16 mouse cellular contexts compared by ENCODE assay signal in the genomic region with DNA sequence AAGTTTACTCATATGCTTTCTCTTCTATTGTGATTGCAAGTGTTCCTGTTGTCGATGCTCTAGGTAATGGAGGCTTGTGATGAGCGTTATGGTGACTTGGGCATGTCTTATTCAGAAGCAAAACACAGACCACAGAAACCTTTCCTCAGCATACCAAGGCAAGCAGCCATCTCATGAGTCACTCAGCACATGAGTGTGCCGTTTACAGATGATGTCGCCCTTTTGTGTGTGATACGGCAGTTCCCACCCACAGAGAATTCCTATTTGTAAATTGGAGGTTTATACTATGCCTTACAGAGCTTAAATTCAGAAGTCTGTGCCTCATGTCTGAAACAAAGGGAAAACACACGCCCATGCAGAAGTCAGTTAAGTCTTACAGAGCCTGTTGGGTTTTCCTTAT. TPM values are rescaled to one million over a fixed set of nuclear protein-coding genes. Genes with fewer than 3 reads are reported as not detected.
DNase-seq lines count a peak whose midpoint lies in the region; ATAC-seq and TF ChIP-seq lines count a peak whose summit lies in the region.
"Had no signal": no experiment of that assay in that cellular context is flagged by ENCODE, and none has a peak within 500 bp of the region (broad histone marks: within the 10 kb centered on the region; RNA-seq: fewer than 3 reads in every experiment).

No protein-coding gene starts in this region.

- no peak overlapping the region for H3K27ac ChIP-seq in embryonic facial prominence, embryonic 14.5 days (replicated peaks; ENCODE audit: low read depth, low read length)
- H3K27ac ChIP-seq in embryonic facial prominence, embryonic 10.5 days (replicated peaks) = no peak overlapping the region
- H3K27ac ChIP-seq in layer of hippocampus, adult 2 months = peak overlapping the region; percentile 56
- H3K27ac ChIP-seq in embryonic fibroblast, embryonic 13.5 days (ENCODE audit: insufficient read depth, low read length) = peak overlapping the region; percentile 23; the same call in 1 of the 2 replicates
- H3K27ac ChIP-seq in neural tube, embryonic 15.5 days (replicated peaks) = no peak overlapping the region
- H3K27ac ChIP-seq: forebrain, embryonic 15.5 days; midbrain, embryonic 15.5 days had no signal

- ATAC-seq in embryonic facial prominence, embryonic 14.5 days (ENCODE audit: low read depth) = no peak
- ATAC-seq in inflammation-experienced regulatory T-cells, adult 6 months = no peak
- ATAC-seq in neural tube, embryonic 15.5 days (ENCODE audit: low FRiP score) = no peak
- ATAC-seq: midbrain, embryonic 15.5 days had no signal

- peaks cover 28% of the 10 kb centered on the region for H3K36me3 ChIP-seq in embryonic facial prominence, embryonic 14.5 days (ENCODE audit: control insufficient read depth, insufficient read depth, low read length)
- H3K36me3 ChIP-seq in embryonic facial prominence, embryonic 10.5 days (replicated peaks) = peaks cover 34% of the 10 kb centered on the region
- no peaks in the 10 kb centered on the region for H3K36me3 ChIP-seq in neural tube, embryonic 15.5 days
- H3K36me3 ChIP-seq: forebrain, embryonic 15.5 days; midbrain, embryonic 15.5 days had no signal

- TF ChIP-seq CTCF in layer of hippocampus, adult 2 months (conservative IDR thresholded peaks at IDR 0.05) = no peak
- no peak for TF ChIP-seq CTCF in embryonic fibroblast, embryonic 13.5 days (IDR thresholded peaks at IDR 0.05; ENCODE audit: borderline replicate concordance, insufficient read depth, low read length)

- H3K4me1 ChIP-seq in embryonic facial prominence, embryonic 14.5 days (ENCODE audit: control insufficient read depth, insufficient read depth, low read length) = peaks cover 3% of the 10 kb centered on the region; the same call in 1 of the 2 replicates
- peaks cover 28% of the 10 kb centered on the region for H3K4me1 ChIP-seq in embryonic facial prominence, embryonic 10.5 days
- peaks cover 7% of the 10 kb centered on the region; the same call in 1 of the 2 replicates for H3K4me1 ChIP-seq in embryonic fibroblast, embryonic 13.5 days (ENCODE audit: control insufficient read depth, insufficient read depth, low read length)
- peaks cover 34% of the 10 kb centered on the region for H3K4me1 ChIP-seq in neural tube, embryonic 15.5 days

- no peak overlapping the region for H3K4me2 ChIP-seq in embryonic facial prominence, embryonic 14.5 days (ENCODE audit: low read depth, low read length)
- no peak overlapping the region for H3K4me2 ChIP-seq in neural tube, embryonic 15.5 days
- H3K4me2 ChIP-seq: forebrain, embryonic 15.5 days; midbrain, embryonic 15.5 days had no signal

- peak; percentile 25 for DNase-seq in embryonic facial prominence, embryonic 14.5 days (ENCODE audit: low spot score)
- no peak for DNase-seq in embryonic facial prominence, embryonic 10.5 days (ENCODE audit: low spot score)
- peak in 1 of 2 experiments; percentile 53 for DNase-seq in layer of hippocampus, adult 2 months (ENCODE audit: low spot score in 2 of 2)
- DNase-seq in layer of hippocampus, adult 11-12 months (ENCODE audit: low spot score) = no peak
- peak; percentile 79 for DNase-seq in 416B (ENCODE audit: low read depth)
- DNase-seq: cerebellum, adult 11 months; embryo, embryonic 11 days; kidney, adult 8-10 months; layer of hippocampus, postnatal 36 days; thymus, postnatal 14 days had no signal

- H3K4me3 ChIP-seq in embryonic facial prominence, embryonic 14.5 days (ENCODE audit: low read depth, low read length) = no peak overlapping the region
- H3K4me3 ChIP-seq in embryonic facial prominence, embryonic 10.5 days = no peak overlapping the region
- no peak overlapping the region for H3K4me3 ChIP-seq in layer of hippocampus, adult 2 months
- H3K4me3 ChIP-seq in embryonic fibroblast, embryonic 13.5 days (ENCODE audit: insufficient read depth, low read length) = no peak overlapping the region
- no peak overlapping the region for H3K4me3 ChIP-seq in neural tube, embryonic 15.5 days (replicated peaks)
- H3K4me3 ChIP-seq: forebrain, embryonic 15.5 days; midbrain, embryonic 15.5 days had no signal

- no peak for TF ChIP-seq POLR2A in embryonic fibroblast, embryonic 13.5 days (IDR thresholded peaks at IDR 0.05; ENCODE audit: low read depth, low read length)

- WGBS in embryonic facial prominence, embryonic 14.5 days = 69% methylated on average over 6 of the region's 6 CpGs
- 86% methylated on average over 6 of the region's 6 CpGs for WGBS in embryonic facial prominence, embryonic 10.5 days
- WGBS in neural tube, embryonic 15.5 days = 60% methylated on average over 6 of the region's 6 CpGs

- no peaks in the 10 kb centered on the region for H3K27me3 ChIP-seq in embryonic facial prominence, embryonic 14.5 days (replicated peaks; ENCODE audit: control insufficient read depth, insufficient read depth, low read length)
- H3K27me3 ChIP-seq in embryonic facial prominence, embryonic 10.5 days (replicated peaks; ENCODE audit: low read depth, poor library complexity, severe bottlenecking) = no peaks in the 10 kb centered on the region
- no peaks in the 10 kb centered on the region for H3K27me3 ChIP-seq in neural tube, embryonic 15.5 days (replicated peaks)
- H3K27me3 ChIP-seq: forebrain, embryonic 15.5 days; midbrain, embryonic 15.5 days had no signal

- H3K9ac ChIP-seq in embryonic facial prominence, embryonic 14.5 days (ENCODE audit: low read depth, low read length) = no peak overlapping the region
- no peak overlapping the region for H3K9ac ChIP-seq in neural tube, embryonic 15.5 days (replicated peaks)
- H3K9ac ChIP-seq: forebrain, embryonic 15.5 days; midbrain, embryonic 15.5 days had no signal

- H3K9me3 ChIP-seq in embryonic facial prominence, embryonic 14.5 days (ENCODE audit: control insufficient read depth, low read length) = no peaks in the 10 kb centered on the region
- no peaks in the 10 kb centered on the region for H3K9me3 ChIP-seq in embryonic facial prominence, embryonic 10.5 days
- no peaks in the 10 kb centered on the region for H3K9me3 ChIP-seq in neural tube, embryonic 15.5 days (replicated peaks)
- H3K9me3 ChIP-seq: forebrain, embryonic 15.5 days; midbrain, embryonic 15.5 days had no signal

RNA-seq across cellular contexts. Expression of a gene that starts 49.0 kb away (rescaled TPM):
- polyA plus RNA-seq in embryonic facial prominence, embryonic 14.5 days (2014; fragmentation: Nextera tagmentation; extraction: Ambion mirVana) = 3.7 and 3.9 TPM in 2 replicates
- 1.1 and 1.4 TPM in 2 replicates for polyA plus RNA-seq in embryonic facial prominence, embryonic 10.5 days (2016; fragmentation: Nextera tagmentation; extraction: Ambion mirVana)
- 1 to 10 TPM; 1.1 to 1.6 TPM for total RNA-seq in layer of hippocampus, adult 2 months (2021)
- polyA plus RNA-seq in embryonic fibroblast, embryonic 13.5 days (2011; ENCODE audit: insufficient read length, low read depth, missing spikeins) = 1.4 and 1.9 TPM in 2 replicates
- 1 to 10 TPM in 2 of 3 experiments, under 1 TPM in 1; 0.43 to 8.0 (median 3.8) TPM for polyA plus RNA-seq in inflammation-experienced regulatory T-cells, adult 6 months (2017; shearing (Covaris generic))
- 2.6 and 3.3 TPM in 2 replicates for polyA plus RNA-seq in neural tube, embryonic 15.5 days (2015; fragmentation: Nextera tagmentation; extraction: Ambion mirVana)
- total RNA-seq: neutrophil, adult 5-6 weeks had no signal

Comparison
In these comparisons a context has a peak if more than half of its experiments do, and no peak if none do; other contexts are left out.
1. DNase-seq: peak in embryonic facial prominence, embryonic 14.5 days (single experiment) and 416B (single experiment); none in embryonic facial prominence, embryonic 10.5 days (single experiment) and layer of hippocampus, adult 11-12 months (single experiment).
2. H3K27ac ChIP-seq: peak in layer of hippocampus, adult 2 months (single experiment) and embryonic fibroblast, embryonic 13.5 days (single experiment); none in embryonic facial prominence, embryonic 14.5 days (single experiment), embryonic facial prominence, embryonic 10.5 days (single experiment) and neural tube, embryonic 15.5 days (single experiment).